Mouse (Mus musculus): ENCODE results near the gene Rad23a.

DNA sequence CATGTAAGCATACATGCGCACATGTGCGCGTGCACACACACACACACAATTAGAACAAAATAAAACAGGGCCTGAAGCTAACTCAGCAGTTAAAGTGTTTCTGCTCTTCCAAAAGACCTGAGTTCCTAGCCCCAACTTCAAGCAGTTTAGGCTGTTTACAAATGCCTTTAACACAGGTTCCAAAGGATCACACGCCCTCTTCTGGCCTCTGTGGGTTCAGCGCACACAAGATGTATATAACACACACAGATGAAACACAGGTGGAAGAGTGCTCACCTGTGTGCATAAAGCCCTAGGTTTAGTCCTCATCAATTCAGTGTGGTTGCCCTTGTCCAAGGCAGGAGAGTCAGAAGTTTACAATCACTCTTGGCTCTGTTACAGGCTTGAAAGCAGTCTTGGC is 34.4 kb downstream of the Rad23a start:
- TF ChIP-seq CTCF (IDR thresholded peaks at IDR 0.05) = 0 out of 2 replicates have a peak, but pooled peaks have one; percentile 13
- TF ChIP-seq EP300 (IDR thresholded peaks at IDR 0.05) = no peak

Measured in lung, postnatal 0 days (tissue).